Mouse (Mus musculus): Measurements from ENCODE around the gene Olfr1417. TPM values are rescaled to one million over a fixed set of nuclear protein-coding genes. Genes with fewer than 3 reads are reported as not detected.
"Not testable (repeated sequence)": the region's sequence is repeated elsewhere in the genome, so short reads cannot be mapped to it uniquely, and the experiment has no call there.

Olfr1417 gene
- total RNA-seq (2021) = not detected
- long read RNA-seq, experiment 1 = 0 reads
- long read RNA-seq, experiment 2 = 0 reads

GRCm38 (mm10) chr19:11839119-11839518 is at the start of gene Olfr1417:
TSS of gene Olfr1417 (minus strand) at chr19:11839219.
- no peak for DNase-seq
- intact Hi-C loops (cut with DNase I) = no loop called here

- DNase-seq = no peak
- intact Hi-C loops (cut with DNase I) = no loop called here
These were observed 47.2 kb upstream of the Olfr1417 start, which contains the start of gene Olfr1420 for GRCm38 (mm10) chr19:11886265-11886664. TSS of gene Olfr1420 (plus strand) at chr19:11886565.

- intact Hi-C loops (cut with DNase I) = not testable (repeated sequence)
These were observed 39.4 kb upstream of the Olfr1417 start for GRCm38 (mm10) chr19:11878404-11878803.

GRCm38 (mm10) chr19:11875006-11875405 is 36.0 kb upstream of the Olfr1417 start, which contains the start of gene Olfr1419:
TSS of gene Olfr1419 (minus strand) at chr19:11875106.
- intact Hi-C loops (cut with DNase I) = no loop called here

More at GRCm38 (mm10) chr19:11878404-11878803, 39.4 kb upstream of the Olfr1417 start:
- DNase-seq = not testable (repeated sequence)

GRCm38 (mm10) chr19:11867837-11868236 is 28.8 kb upstream of the Olfr1417 start:
- DNase-seq = no peak
- intact Hi-C loops (cut with DNase I) = no loop called here

More at GRCm38 (mm10) chr19:11875006-11875405, 36.0 kb upstream of the Olfr1417 start, which contains the start of gene Olfr1419:
- DNase-seq = no peak

- intact Hi-C loops (cut with DNase I) = no loop called here
- no peak for DNase-seq
These were observed 21.9 kb upstream of the Olfr1417 start, which contains the start of gene Olfr1418 for GRCm38 (mm10) chr19:11860966-11861365. TSS of gene Olfr1418 (minus strand) at chr19:11861066.

- intact Hi-C loops (cut with DNase I) = no loop called here
- DNase-seq = no peak
These were observed 17.5 kb upstream of the Olfr1417 start for GRCm38 (mm10) chr19:11856506-11856905.

- no peak for DNase-seq
- intact Hi-C loops (cut with DNase I) = no loop called here
These were observed 15.8 kb upstream of the Olfr1417 start for GRCm38 (mm10) chr19:11854821-11855220.

GRCm38 (mm10) chr19:11852652-11853051 is 13.6 kb upstream of the Olfr1417 start:
- intact Hi-C loops (cut with DNase I) = no loop called here
- no peak for DNase-seq

- DNase-seq = no peak
These were observed 7.3 kb upstream of the Olfr1417 start for GRCm38 (mm10) chr19:11846333-11846732.

GRCm38 (mm10) chr19:11823346-11824065 is 15.5 kb downstream of the Olfr1417 start:
- intact Hi-C loops (cut with DNase I) = no loop called here
- DNase-seq = no peak

More at GRCm38 (mm10) chr19:11846333-11846732, 7.3 kb upstream of the Olfr1417 start:
- intact Hi-C loops (cut with DNase I) = no loop called here

- intact Hi-C loops (cut with DNase I) = no loop called here
- no peak for DNase-seq
These were observed 18.8 kb downstream of the Olfr1417 start for GRCm38 (mm10) chr19:11820211-11820610.

GRCm38 (mm10) chr19:11819800-11820199 is 19.2 kb downstream of the Olfr1417 start:
- intact Hi-C loops (cut with DNase I) = loop anchor here (5.0 kb wide), 1 partner anchor 42 kb away; no protein-coding TSS in a partner anchor
- peak; percentile 59 to 73 for DNase-seq

- intact Hi-C loops (cut with DNase I) = loop anchor here (5.0 kb wide), 1 partner anchor 42 kb away; no protein-coding TSS in a partner anchor
These were observed 19.8 kb downstream of the Olfr1417 start, which contains the start of gene Stx3 for GRCm38 (mm10) chr19:11819143-11819700. TSS of gene Stx3 (minus strand) at chr19:11819403.

GRCm38 (mm10) chr19:11818199-11819142 is 20.5 kb downstream of the Olfr1417 start:
- intact Hi-C loops (cut with DNase I) = loop anchor here (5.0 kb wide), 1 partner anchor 41 kb away; no protein-coding TSS in a partner anchor
- DNase-seq = peak; percentile 28 to 32

More at GRCm38 (mm10) chr19:11819143-11819700, 19.8 kb downstream of the Olfr1417 start, which contains the start of gene Stx3:
- no peak for DNase-seq

GRCm38 (mm10) chr19:11817586-11817985 is 21.4 kb downstream of the Olfr1417 start:
- intact Hi-C loops (cut with DNase I) = loop anchor here (5.0 kb wide), 1 partner anchor 40 kb away; no protein-coding TSS in a partner anchor
- DNase-seq = no peak

GRCm38 (mm10) chr19:11816706-11817105 is 22.3 kb downstream of the Olfr1417 start:
- intact Hi-C loops (cut with DNase I) = loop anchor here (5.0 kb wide), 1 partner anchor 39 kb away; no protein-coding TSS in a partner anchor
- no peak for DNase-seq

GRCm38 (mm10) chr19:11814742-11815333 is 24.2 kb downstream of the Olfr1417 start:
- DNase-seq = no peak
- intact Hi-C loops (cut with DNase I) = loop anchor here (5.0 kb wide), 1 partner anchor 38 kb away; no protein-coding TSS in a partner anchor

GRCm38 (mm10) chr19:11813649-11814048 is 25.4 kb downstream of the Olfr1417 start:
- no peak for DNase-seq
- intact Hi-C loops (cut with DNase I) = no loop called here

All from gastrocnemius, postnatal 36 days (tissue).